Mouse (Mus musculus) midbrain, embryonic 13.5 days (tissue): Measurements from ENCODE around the gene Sh3rf3. TPM values are rescaled to one million over a fixed set of nuclear protein-coding genes. Genes with fewer than 3 reads are reported as not detected.

Experiments used
- ATAC-seq: fragments of 200-750 bp; cut with Nextera tagmentation; 2 replicates; pipeline ENCODE4 v1.8.0; 2017; ENCODE audit warnings: mild to moderate bottlenecking, moderate TSS enrichment, moderate library complexity
- H3K27ac ChIP-seq: fragments of 300-500 bp; sonication (generic); 2 replicates; pipeline ENCODE4 v1.5.1; 2015; ENCODE audit warnings: inconsistent platforms, mild to moderate bottlenecking, moderate library complexity
- H3K27me3 ChIP-seq: fragments of 300-500 bp; sonication (generic); 2 replicates; pipeline ENCODE4 v1.6.1; 2015; ENCODE audit warnings: mild to moderate bottlenecking, inconsistent platforms
- H3K36me3 ChIP-seq: fragments of 300-500 bp; sonication (generic); 2 replicates; pipeline ENCODE4 v1.6.1; 2015; ENCODE audit warnings: mild to moderate bottlenecking, inconsistent platforms
- H3K4me1 ChIP-seq: fragments of 300-500 bp; sonication (generic); replicated peaks from 2 replicates; pipeline ENCODE4 v1.6.1; 2015; ENCODE audit warnings: inconsistent platforms
- H3K4me2 ChIP-seq: fragments of 300-500 bp; sonication (generic); replicated peaks from 2 replicates; pipeline ENCODE4 v1.6.1; 2015; ENCODE audit warnings: moderate library complexity, mild to moderate bottlenecking, inconsistent platforms
- H3K4me3 ChIP-seq: fragments of 300-500 bp; sonication (generic); replicated peaks from 2 replicates; pipeline ENCODE4 v1.5.1; 2015; ENCODE audit warnings: mild to moderate bottlenecking, inconsistent platforms
- H3K9ac ChIP-seq: fragments of 300-500 bp; sonication (generic); replicated peaks from 2 replicates; pipeline ENCODE4 v1.6.1; 2015; ENCODE audit warnings: mild to moderate bottlenecking, inconsistent platforms
- H3K9me3 ChIP-seq: fragments of 300-500 bp; sonication (generic); 2 replicates; pipeline ENCODE4 v1.6.1; 2016; ENCODE audit warnings: mild to moderate bottlenecking, inconsistent platforms
- WGBS: fragments of 180-500 bp; shearing (Covaris S2); methylation state at CpG from one replicate; pipeline ENCODE4 v1.1.7; 2015; 5-methylcytosine and 5-hydroxymethylcytosine counted together
- polyA plus RNA-seq: library from polyadenylated mRNA; unstranded; fragments of >200 nt; fragmentation: Nextera tagmentation; extraction: Ambion mirVana; gene quantifications from 2 replicates; pipeline ENCODE4 v1.2.1, GENCODE M21; 2015

The Sh3rf3 gene
- polyA plus RNA-seq, 1 experiment from 2014 or later: 2.1 TPM

DNA sequence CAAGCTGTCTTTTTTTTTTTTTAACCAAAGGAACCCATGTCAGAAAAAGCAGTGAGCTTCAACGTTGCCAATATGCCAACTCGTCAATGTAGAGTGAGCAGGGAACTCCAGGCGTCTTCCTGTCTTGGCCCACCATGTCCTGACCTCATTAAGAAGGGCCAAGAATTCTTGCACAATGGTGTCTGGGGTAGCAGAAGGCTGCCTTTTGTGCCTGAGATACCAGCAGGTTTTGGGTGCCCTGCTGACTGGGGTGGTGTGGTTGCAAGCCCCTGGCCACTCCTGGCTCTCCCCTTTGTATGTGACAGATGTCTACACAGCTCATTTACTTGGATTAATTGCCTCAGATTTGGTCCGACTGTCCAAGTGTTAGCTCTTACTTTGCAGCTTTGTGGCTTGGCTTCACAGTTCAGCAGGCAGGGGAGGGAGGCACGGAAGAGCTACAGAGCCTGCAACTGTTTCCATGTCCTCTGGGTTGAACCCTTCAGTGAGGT, 115.8 kb downstream of the Sh3rf3 start:
- peak; percentile 8; the same call in 1 of the 2 replicates for ATAC-seq
- Histone ChIP-seq H3K9ac (no peak overlapping the region), H3K4me1 (peaks cover 19% of the 10 kb centered on the region), H3K4me2 (no peak overlapping the region), H3K4me3 (no peak overlapping the region), H3K36me3 (no peaks in the 10 kb centered on the region), H3K27me3 (no peaks in the 10 kb centered on the region), H3K9me3 (no peaks in the 10 kb centered on the region), H3K27ac (no peak overlapping the region)
- WGBS: 42% methylated on average over 5 of the region's 5 CpGs

DNA sequence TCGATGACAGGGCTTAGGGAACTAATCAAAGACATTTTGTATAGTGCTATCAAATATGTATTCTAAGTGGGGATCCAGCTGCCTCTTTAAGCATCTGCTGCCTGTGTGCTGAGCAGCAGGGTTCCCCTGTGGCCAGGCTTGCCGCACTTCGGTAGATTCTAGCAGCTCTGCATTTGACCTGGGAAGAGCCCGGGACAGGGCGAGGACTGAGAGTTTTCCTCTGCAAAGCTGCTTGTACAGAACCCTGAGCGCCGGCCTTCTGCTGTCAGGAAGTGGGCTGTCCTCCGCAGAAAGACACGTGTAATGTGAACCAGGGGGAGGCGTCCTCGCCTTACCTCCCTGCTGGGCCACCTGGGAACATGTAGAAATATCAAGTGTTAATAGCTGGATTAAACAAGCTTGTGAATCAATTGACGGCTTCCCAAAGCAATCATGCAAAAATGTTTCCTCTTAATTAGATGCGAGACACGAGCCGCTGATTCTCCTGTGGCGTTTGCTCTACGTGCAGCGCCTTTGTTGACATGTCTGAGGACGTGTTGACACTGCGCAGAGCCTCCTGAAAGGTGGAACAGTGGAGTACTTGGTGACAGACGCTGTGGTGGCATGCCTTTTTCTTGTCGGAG, 119.1 kb downstream of the Sh3rf3 start:
- Histone ChIP-seq H3K9me3 (no peaks in the 10 kb centered on the region), H3K27ac (0 out of 2 replicates have a peak overlapping the region, but pooled peaks have one; percentile 32), H3K4me3 (peak overlapping the region; percentile 24), H3K36me3 (no peaks in the 10 kb centered on the region), H3K4me1 (peaks cover 22% of the 10 kb centered on the region), H3K9ac (peak overlapping the region; percentile 45), H3K4me2 (peak overlapping the region; percentile 47), H3K27me3 (no peaks in the 10 kb centered on the region)
- 20% methylated on average over 22 of the region's 22 CpGs for WGBS
- ATAC-seq: peak; percentile 84

DNA sequence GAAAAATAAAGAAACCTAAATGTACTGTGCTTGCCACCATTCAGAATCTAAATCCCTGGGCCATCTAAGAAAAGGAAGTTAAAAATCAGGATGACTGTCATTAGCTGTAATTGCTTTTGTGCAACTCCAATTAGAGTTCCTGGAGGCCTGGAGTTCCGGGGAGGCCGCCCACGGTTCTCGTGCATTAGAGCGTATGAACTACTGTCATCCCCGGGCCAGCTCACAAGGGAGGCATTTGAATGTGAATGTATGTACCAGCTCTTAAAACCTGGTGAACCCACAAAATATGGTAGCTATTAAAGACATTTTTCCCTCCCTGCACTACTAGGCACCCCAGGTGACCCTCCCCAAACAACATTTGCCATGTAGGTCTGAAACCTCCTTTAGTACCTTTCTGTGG, 122.4 kb downstream of the Sh3rf3 start:
- Histone ChIP-seq H3K4me3 (no peak overlapping the region), H3K9me3 (no peaks in the 10 kb centered on the region), H3K36me3 (no peaks in the 10 kb centered on the region), H3K4me2 (no peak overlapping the region), H3K27me3 (no peaks in the 10 kb centered on the region), H3K9ac (no peak overlapping the region), H3K4me1 (peaks cover 18% of the 10 kb centered on the region), H3K27ac (no peak overlapping the region)
- ATAC-seq: no peak
- WGBS: 65% methylated on average over 6 of the region's 6 CpGs

DNA sequence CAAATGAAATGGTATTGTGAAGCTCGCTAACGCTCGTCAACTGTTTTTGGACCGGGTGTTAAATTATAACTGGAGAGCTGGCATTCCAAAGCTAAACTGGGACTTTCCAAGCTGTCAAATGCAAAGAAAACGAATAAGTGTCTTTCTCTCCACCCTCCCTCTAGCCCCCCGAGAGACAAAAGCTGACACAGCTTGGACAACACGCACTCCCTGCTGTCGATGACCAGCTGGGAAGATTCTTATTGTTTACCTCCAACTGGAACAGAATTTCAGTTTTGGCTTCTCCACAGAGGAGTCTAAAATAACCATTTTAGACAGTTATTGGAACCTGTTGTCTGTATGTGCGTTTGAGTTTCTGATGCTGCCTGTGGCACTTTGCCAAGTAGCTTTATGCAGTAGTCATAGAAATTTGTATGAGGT, 123.3 kb downstream of the Sh3rf3 start:
- ATAC-seq: no peak
- no peak overlapping the region for H3K27ac ChIP-seq
- no peak overlapping the region for H3K4me2 ChIP-seq
- H3K9me3 ChIP-seq: no peaks in the 10 kb centered on the region
- H3K27me3 ChIP-seq: no peaks in the 10 kb centered on the region
- H3K36me3 ChIP-seq: no peaks in the 10 kb centered on the region
- H3K9ac ChIP-seq: no peak overlapping the region
- peaks cover 18% of the 10 kb centered on the region for H3K4me1 ChIP-seq
- WGBS: 74% methylated on average over 9 of the region's 9 CpGs
- H3K4me3 ChIP-seq: no peak overlapping the region

DNA sequence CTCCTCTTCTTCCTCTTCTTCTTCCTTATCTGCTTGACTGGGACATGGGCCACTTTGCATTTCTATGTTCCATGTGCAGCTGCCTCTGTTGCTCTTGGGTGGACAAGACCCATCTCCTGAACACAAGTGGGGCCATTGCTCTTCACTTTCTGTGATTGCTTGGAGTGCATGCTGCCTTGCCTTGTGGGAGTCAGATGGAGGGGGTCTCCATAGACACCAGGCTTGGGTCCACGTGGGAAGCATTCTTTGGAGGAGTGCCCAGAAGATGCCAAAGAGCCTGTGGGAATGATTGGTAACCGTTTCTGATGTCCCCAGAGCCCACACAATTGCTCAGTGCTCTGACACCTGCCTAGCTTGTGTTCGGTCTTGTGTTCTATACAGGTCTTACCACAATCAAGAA, 124.4 kb downstream of the Sh3rf3 start:
- Histone ChIP-seq H3K4me1 (peaks cover 8% of the 10 kb centered on the region), H3K36me3 (no peaks in the 10 kb centered on the region), H3K4me3 (no peak overlapping the region), H3K4me2 (no peak overlapping the region), H3K9ac (no peak overlapping the region), H3K9me3 (no peaks in the 10 kb centered on the region), H3K27me3 (no peaks in the 10 kb centered on the region), H3K27ac (no peak overlapping the region)
- ATAC-seq: no peak
- WGBS: 71% methylated on average over 3 of the region's 3 CpGs

DNA sequence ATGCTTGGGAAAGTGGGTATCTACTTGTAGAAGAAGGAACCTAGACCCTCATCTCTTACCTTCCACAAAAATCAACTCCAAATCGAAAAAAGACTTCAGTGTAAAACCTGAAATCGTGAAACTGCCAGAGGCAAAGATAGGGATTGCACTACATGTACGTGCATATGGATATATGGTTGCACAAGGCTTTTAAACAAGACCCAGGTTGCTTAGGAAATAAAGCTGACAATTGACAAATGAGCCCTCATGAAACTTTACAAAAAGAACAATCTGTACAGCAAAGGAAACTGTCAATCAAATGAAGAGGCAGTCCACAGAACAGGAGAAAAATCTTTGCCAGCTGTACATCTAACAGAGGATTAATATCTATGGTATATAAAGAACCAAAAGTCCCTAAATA, 129.7 kb downstream of the Sh3rf3 start:
- no peak overlapping the region for H3K27ac ChIP-seq
- no peaks in the 10 kb centered on the region for H3K27me3 ChIP-seq
- no peak overlapping the region for H3K4me2 ChIP-seq
- no peaks in the 10 kb centered on the region for H3K36me3 ChIP-seq
- no peak overlapping the region for H3K9ac ChIP-seq
- H3K9me3 ChIP-seq: no peaks in the 10 kb centered on the region
- no peak for ATAC-seq
- WGBS: 86% methylated on average over 3 of the region's 3 CpGs
- H3K4me3 ChIP-seq: no peak overlapping the region
- no peaks in the 10 kb centered on the region for H3K4me1 ChIP-seq

DNA sequence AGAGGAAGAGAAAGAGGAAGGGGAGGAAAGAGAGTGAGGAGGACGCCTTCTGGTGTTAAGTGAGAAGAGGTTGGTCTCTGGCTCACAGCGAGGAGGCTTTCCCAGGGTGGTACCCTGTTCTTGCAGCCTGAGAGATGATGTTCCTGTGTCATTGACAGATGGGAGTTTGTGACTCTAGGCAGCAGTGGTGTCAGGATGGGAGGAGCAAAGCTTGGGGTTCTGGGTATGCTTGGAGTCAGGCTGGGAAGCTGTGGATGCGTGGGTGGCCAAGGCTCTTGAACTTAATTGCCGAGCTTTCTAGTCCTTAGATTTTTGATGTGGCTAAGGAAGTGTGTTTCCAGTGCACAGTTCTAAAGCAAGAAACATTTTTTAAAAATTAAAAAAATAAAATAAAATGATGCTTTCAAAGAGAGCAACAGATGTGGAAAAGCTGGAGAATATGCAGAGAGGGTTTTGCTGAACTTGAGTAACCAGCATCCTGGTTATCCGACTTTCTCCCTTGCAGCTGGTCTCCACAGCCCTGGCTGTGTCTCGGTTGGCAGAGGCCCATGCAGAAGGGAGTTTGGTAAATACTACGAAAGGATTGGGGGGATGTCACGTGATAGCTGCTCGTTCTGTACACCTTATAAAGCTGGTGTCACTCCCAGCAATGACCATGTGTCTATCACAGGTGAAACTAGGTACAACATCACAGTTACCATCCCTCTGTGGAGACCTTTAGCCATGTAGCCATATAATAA, 130.7 kb downstream of the Sh3rf3 start:
- 0 out of 2 replicates have a peak, but pooled peaks cover 4% of the 10 kb centered on the region for H3K4me1 ChIP-seq
- H3K9ac ChIP-seq: no peak overlapping the region
- no peaks in the 10 kb centered on the region for H3K36me3 ChIP-seq
- H3K27ac ChIP-seq: no peak overlapping the region
- H3K4me3 ChIP-seq: no peak overlapping the region
- H3K27me3 ChIP-seq: no peaks in the 10 kb centered on the region
- H3K4me2 ChIP-seq: no peak overlapping the region
- H3K9me3 ChIP-seq: no peaks in the 10 kb centered on the region
- ATAC-seq: no peak
- 84% methylated on average over 9 of the region's 9 CpGs for WGBS

DNA sequence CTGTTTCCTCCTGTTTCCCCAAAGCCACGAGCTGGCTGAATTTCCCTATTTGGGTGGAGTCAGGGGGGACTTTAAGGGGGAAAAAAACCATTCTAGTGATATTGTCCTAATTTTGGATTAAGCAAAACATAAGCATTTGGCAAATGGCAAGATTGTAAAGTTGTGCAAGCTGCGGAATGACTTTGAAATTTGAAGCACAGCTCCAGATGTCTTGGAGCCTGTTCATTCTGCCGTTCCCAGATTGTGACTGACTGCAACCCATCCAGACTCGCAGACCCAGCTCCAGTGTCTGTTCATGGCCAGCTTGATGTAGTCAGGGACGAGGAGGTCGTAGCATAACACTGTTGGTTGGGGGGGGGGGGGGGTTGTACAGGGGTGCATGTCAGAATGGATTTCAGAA, 131.8 kb downstream of the Sh3rf3 start:
- H3K4me3 ChIP-seq: no peak overlapping the region

DNA sequence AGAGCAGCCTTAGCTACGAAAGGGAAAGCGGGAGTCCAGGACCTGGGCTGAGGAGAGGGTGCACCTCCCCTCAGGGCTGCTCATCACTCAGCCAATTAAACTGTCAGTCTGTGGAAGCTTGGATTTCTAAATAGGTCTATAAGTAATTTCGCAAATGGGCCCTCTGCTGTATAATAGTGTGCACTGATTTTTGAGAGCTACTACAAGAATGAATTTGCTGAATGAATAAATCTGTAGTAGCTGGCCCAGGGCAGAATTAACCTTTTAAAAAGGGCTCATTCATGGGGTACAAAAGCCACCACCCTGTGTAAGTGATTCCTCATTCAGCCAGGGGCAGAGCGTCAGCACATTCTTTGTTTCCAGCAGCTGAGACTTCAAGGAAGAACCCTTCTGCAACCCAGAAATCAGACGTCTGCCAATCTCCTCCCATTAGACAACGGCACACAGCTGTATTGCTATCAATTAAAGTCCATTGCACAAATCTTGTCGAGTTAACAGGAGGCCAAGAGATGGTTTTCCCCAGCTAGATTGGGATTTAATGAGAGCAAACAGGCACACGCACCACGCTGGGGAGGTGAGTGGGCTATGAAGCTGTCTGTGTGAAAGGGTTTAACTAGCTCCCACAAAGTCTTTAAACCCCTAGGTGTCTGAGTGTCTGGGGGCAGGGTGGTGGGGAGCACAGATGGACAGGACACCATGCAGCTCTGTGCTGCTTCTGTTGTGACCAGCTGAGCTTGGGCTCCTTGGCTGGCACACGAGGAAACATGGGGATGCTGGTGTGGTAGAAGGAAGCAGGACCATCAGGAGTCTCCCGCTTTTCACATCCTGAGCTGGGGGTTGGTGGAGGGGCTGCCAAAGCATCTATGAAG, 136.8 kb downstream of the Sh3rf3 start:
- Histone ChIP-seq H3K4me3 (no peak overlapping the region), H3K9me3 (no peaks in the 10 kb centered on the region), H3K4me1 (peaks cover 22% of the 10 kb centered on the region), H3K27ac (peak overlapping the region; percentile 81), H3K4me2 (0 out of 2 replicates have a peak overlapping the region, but pooled peaks have one; percentile 3), H3K27me3 (peaks cover 6% of the 10 kb centered on the region; the same call in 1 of the 2 replicates), H3K9ac (peak overlapping the region; percentile 42; the same call in 1 of the 2 replicates), H3K36me3 (no peaks in the 10 kb centered on the region)
- peak; percentile 89 for ATAC-seq
- 17% methylated on average over 11 of the region's 11 CpGs for WGBS

More for the DNA sequence above, 131.8 kb downstream of the Sh3rf3 start:
- ATAC-seq: no peak
- H3K36me3 ChIP-seq: no peaks in the 10 kb centered on the region
- no peak overlapping the region for H3K9ac ChIP-seq
- H3K9me3 ChIP-seq: no peaks in the 10 kb centered on the region
- no peak overlapping the region for H3K27ac ChIP-seq
- 77% methylated on average over 6 of the region's 6 CpGs for WGBS
- H3K27me3 ChIP-seq: no peaks in the 10 kb centered on the region
- H3K4me1 ChIP-seq: peaks cover 14% of the 10 kb centered on the region
- H3K4me2 ChIP-seq: no peak overlapping the region

DNA sequence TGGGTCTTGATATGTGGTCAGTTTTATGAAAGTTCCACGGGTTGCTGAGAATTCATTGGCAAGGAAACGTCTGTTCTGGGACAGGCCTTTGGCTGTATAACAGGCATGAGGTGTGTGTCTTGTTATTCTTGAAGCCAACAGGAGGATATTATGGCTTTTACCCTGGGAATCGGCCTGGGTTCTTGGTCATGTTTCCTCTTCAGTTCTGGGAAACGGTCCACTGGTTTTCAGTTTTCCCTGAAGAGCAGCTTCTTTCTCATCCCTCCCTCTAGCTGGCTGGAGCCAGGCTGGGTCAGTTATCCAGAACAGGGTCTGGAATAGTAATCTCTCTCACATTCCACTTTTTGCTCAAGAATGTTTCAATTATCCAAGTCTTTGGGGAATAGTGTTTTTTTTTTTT, 147.0 kb downstream of the Sh3rf3 start:
- WGBS: 82% methylated on average over 4 of the region's 4 CpGs
- Histone ChIP-seq H3K9me3 (peaks cover 3% of the 10 kb centered on the region; the same call in 1 of the 2 replicates), H3K36me3 (no peaks in the 10 kb centered on the region), H3K27me3 (no peaks in the 10 kb centered on the region), H3K27ac (no peak overlapping the region), H3K9ac (no peak overlapping the region), H3K4me2 (no peak overlapping the region), H3K4me1 (no peaks in the 10 kb centered on the region), H3K4me3 (no peak overlapping the region)
- no peak for ATAC-seq

DNA sequence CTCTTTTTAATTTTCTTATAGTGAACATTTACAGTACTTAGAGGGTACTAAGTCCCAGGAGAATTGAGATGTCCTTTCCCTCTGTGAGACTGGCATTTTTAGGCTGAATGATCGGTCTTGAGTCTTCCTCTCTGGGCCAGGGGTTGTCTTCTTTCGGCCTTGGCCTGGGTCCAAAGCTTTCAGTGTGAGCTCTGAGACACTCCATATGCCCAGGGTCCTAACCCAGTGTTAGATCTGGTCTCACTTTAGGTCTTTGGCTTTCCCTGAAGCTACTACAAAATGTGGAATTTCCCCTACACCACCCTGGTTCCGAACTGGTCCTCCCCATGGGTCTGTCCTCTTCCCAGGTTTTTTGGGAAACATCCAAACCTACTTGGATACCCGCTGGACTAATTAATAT, 155.1 kb downstream of the Sh3rf3 start:
- Histone ChIP-seq H3K9me3 (no peaks in the 10 kb centered on the region), H3K4me3 (no peak overlapping the region), H3K36me3 (no peaks in the 10 kb centered on the region), H3K27me3 (no peaks in the 10 kb centered on the region), H3K9ac (no peak overlapping the region), H3K4me1 (no peaks in the 10 kb centered on the region), H3K4me2 (no peak overlapping the region), H3K27ac (no peak overlapping the region)
- 86% methylated on average over 4 of the region's 4 CpGs for WGBS
- ATAC-seq: no peak

DNA sequence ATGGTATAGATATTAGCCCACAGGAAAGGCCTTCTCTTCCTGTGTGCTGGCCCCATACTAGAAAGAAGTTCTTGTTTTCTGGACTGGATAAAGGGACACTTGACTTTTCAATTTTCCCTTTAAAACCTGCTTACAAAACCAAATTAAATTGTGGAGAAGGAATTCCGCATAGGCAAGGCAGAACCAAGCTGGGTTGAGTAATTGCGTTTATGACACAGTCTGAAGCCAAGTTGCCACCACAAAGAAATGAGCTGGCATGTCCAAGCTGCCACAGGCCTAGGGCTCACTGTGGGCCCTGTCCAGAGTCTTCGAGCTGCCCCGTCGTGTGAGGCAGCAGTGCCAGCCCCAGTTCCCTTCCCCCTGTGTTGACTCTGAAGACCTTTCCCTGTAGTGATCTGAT, 156.2 kb downstream of the Sh3rf3 start:
- Histone ChIP-seq H3K9me3 (no peaks in the 10 kb centered on the region), H3K27me3 (no peaks in the 10 kb centered on the region), H3K4me1 (no peaks in the 10 kb centered on the region), H3K9ac (no peak overlapping the region), H3K27ac (no peak overlapping the region), H3K4me3 (no peak overlapping the region), H3K4me2 (no peak overlapping the region), H3K36me3 (no peaks in the 10 kb centered on the region)
- no peak for ATAC-seq
- WGBS: 91% methylated on average over 5 of the region's 5 CpGs
